In the genomic region with DNA sequence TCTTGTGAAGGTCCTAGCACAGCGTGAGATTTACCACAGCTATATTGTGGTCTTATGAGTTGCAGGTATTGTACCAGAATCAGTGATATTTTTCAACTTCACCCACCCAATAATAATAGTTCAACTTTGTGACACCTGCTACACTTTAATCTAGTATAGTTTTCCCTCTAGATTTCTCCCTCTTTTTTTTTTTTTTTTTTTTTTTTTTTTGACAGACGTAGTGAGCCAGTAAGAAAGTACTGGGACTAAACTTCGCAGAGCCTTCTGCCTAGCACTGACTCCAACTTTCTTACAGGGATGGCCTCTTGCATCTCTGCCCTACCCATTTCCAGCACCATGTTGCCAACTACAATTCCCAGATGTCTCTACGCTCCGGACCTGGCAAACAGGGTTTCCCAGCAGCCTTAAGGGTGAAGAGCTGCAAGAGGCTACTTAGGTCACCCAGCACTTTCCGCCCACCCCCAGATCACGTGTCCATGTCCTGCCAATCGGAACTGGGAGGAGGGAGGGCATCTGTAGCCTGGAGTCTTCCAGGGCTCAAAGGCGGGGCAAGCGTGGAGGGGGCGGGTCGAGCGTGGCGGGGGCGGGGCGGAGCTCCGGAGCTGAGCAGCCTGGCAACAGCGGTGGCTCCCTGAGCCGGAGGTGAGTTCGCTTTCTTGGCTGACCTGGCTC, we compare ENCODE assay signal across 7 mouse cellular contexts. TPM values are rescaled to one million over a fixed set of nuclear protein-coding genes. Genes with fewer than 3 reads are reported as not detected.
DNase-seq lines count a peak whose midpoint lies in the region; ATAC-seq lines count a peak whose summit lies in the region.

No protein-coding gene starts in this region.

- peak overlapping the region; percentile 62 for H3K9ac ChIP-seq in intestine, embryonic 16.5 days (ENCODE audit: low read depth, low read length)
- peak overlapping the region; percentile 38; the same call in 1 of the 2 replicates for H3K9ac ChIP-seq in midbrain, embryonic 11.5 days (ENCODE audit: low read length)

- H3K4me3 ChIP-seq in intestine, embryonic 16.5 days (ENCODE audit: low read length), result peak overlapping the region; percentile 56
- H3K4me3 ChIP-seq in midbrain, embryonic 11.5 days (ENCODE audit: low read depth, low read length), result peak overlapping the region; percentile 43

- peak overlapping the region; percentile 65; the same call in 1 of the 2 replicates for H3K4me2 ChIP-seq in intestine, embryonic 16.5 days (ENCODE audit: low read depth, low read length)
- H3K4me2 ChIP-seq in midbrain, embryonic 11.5 days, result peak overlapping the region; percentile 53

- H3K36me3 ChIP-seq in intestine, embryonic 16.5 days (ENCODE audit: control insufficient read depth, insufficient read depth, low read length), result no peaks in the 10 kb centered on the region
- H3K36me3 ChIP-seq in midbrain, embryonic 11.5 days (ENCODE audit: control insufficient read depth, insufficient read depth, low read length), result no peaks in the 10 kb centered on the region

- H3K4me1 ChIP-seq in intestine, embryonic 16.5 days (ENCODE audit: control insufficient read depth, insufficient read depth, low read length), result no peaks in the 10 kb centered on the region
- H3K4me1 ChIP-seq in midbrain, embryonic 11.5 days (ENCODE audit: control insufficient read depth, insufficient read depth, low read length), result no peaks in the 10 kb centered on the region

- ATAC-seq in intestine, embryonic 16.5 days, result peak; percentile 96
- ATAC-seq in midbrain, embryonic 11.5 days (ENCODE audit: low FRiP score), result peak; percentile 98

- intact Hi-C loops in left cerebral cortex, postnatal 36 days (cut with DNase I), result loop anchor here (5.0 kb wide), 1 partner anchor 162 kb away; a partner anchor contains a TSS

- 21% methylated on average over 20 of the region's 20 CpGs for whole genome bisulfite sequencing in intestine, embryonic 16.5 days
- WGBS in midbrain, embryonic 11.5 days, result 14% methylated on average over 18 of the region's 20 CpGs

- peak; percentile 89 for DNase-seq in adrenal gland, postnatal 10 days
- DNase-seq in embryo, embryonic 9.5 days (ENCODE audit: extremely low spot score), result peak; percentile 83
- peak; percentile 30 to 73 for DNase-seq in gastrocnemius, postnatal 4 days (ENCODE audit: low spot score in 2 of 2)
- peak; percentile 71 to 75 for DNase-seq in left cerebral cortex, postnatal 36 days (ENCODE audit: low spot score in 2 of 2)
- DNase-seq in midbrain, embryonic 11.5 days (ENCODE audit: low spot score, missing footprints), result peak; percentile 92
- peak; percentile 57 for DNase-seq in spleen, adult 12 weeks (ENCODE audit: low spot score)

- H3K27me3 ChIP-seq in intestine, embryonic 16.5 days (replicated peaks; ENCODE audit: control insufficient read depth, insufficient read depth, low read length), result no peaks in the 10 kb centered on the region
- no peaks in the 10 kb centered on the region for H3K27me3 ChIP-seq in midbrain, embryonic 11.5 days (ENCODE audit: control insufficient read depth, insufficient read depth, low read length)

- H3K9me3 ChIP-seq in intestine, embryonic 16.5 days (ENCODE audit: control insufficient read depth, low read length), result no peaks in the 10 kb centered on the region
- H3K9me3 ChIP-seq in midbrain, embryonic 11.5 days (ENCODE audit: control insufficient read depth, low read length), result no peaks in the 10 kb centered on the region

- no peak overlapping the region for H3K27ac ChIP-seq in intestine, embryonic 16.5 days (ENCODE audit: low read length)
- no peak overlapping the region for H3K27ac ChIP-seq in midbrain, embryonic 11.5 days (ENCODE audit: low read depth, low read length)

RNA-seq across cellular contexts. Expression of a gene that starts 4.0 kb away (rescaled TPM):
- total RNA-seq in adrenal gland, postnatal 10 days (2021), result 10 to 100 TPM; 18.2 to 32.6 TPM
- 10 to 100 TPM; 10.4 to 12.0 TPM for total RNA-seq in gastrocnemius, postnatal 4 days (2021)
- polyA plus RNA-seq in intestine, embryonic 16.5 days (2015; fragmentation: Nextera tagmentation; extraction: Ambion mirVana), result 13.3 and 15.2 TPM in 2 replicates
- total RNA-seq in left cerebral cortex, postnatal 36 days (2021), result 1 to 10 TPM; 6.2 to 8.2 TPM
- polyA plus RNA-seq in midbrain, embryonic 11.5 days (2014; fragmentation: Nextera tagmentation; extraction: Ambion mirVana), result 3.9 and 4.4 TPM in 2 replicates
